Mouse (Mus musculus): Measurements from ENCODE around the gene Abcc1.

GRCm38 (mm10) chr16:14379888-14380287 is 18.5 kb downstream of the Abcc1 start:
- TF ChIP-seq CTCF (IDR thresholded peaks at IDR 0.05; ENCODE audit: extremely low read depth, insufficient read length, insufficient replicate concordance, low read depth, low read length) (no peak), POLR2A (IDR thresholded peaks at IDR 0.05; ENCODE audit: low read depth, low read length) (no peak)

All from small intestine, adult 2 months (tissue).